Mouse (Mus musculus): ENCODE measurements around the gene Abhd17a.

DNA sequence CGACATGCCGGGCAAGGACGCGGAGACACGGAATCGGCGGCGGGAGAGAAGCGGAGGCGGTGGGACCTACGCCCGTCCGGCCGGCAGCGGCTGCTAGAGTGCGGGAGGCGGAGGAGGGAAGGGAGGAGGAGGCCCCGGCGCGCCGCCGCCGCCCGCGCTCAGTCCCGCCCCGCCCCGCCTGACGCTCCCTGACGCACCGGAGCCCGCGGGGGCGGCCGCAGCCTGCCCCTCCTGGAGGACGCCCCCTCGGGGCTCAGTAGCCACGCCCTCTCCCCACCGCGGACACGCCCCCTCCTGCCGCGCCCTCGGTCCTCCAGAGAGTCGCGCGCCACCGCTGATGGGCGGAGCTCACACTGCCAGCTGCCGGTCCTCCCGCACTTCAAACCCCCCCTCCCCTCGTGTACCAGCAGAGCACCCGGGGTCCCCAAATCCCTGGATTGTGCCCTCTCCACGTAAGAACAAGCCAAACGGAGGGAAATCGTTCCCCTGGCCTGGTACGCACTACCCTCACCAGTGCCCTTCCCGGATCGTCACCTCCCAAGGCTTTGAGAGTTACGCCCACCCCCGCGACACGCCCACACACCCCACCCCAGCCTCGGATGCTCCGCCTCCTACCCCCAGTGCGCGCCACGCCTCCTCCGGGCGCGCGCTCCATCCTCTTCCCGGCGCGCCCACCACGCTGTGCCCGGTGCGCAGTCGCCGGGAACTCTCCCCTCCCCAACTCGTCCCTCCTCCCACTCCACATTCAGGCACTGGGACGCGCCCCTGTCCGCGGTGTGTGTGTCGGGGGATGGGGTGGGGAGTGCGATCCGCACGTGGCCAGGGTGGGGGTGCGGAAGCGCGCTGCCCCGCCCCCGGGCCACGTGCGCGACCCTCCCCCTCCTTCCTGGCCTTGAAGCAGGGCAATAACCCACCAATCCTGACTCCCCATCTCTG lies 12.7 kb downstream of the Abhd17a start, which contains the start of gene Klf16:
- TF ChIP-seq CTCF (IDR thresholded peaks at IDR 0.05): no peak
- no peak for TF ChIP-seq EP300 (IDR thresholded peaks at IDR 0.05)
